Mouse (Mus musculus) layer of hippocampus, postnatal 10 days (tissue): ENCODE results near the gene Shroom3. TPM values are rescaled to one million over a fixed set of nuclear protein-coding genes. Genes with fewer than 3 reads are reported as not detected.

Source experiments
- DNase-seq, 2 experiments: peaks; one replicate each; pipeline ENCODE4 v3.0.0; 2021; ENCODE audit warnings: low spot score in 2 of 2
- total RNA-seq, 2 experiments: library from RNA; stranded (reverse); gene quantifications; 2 replicates each; pipeline ENCODE4 v1.2.3; 2021

Gene Shroom3
- total RNA-seq, 2 experiments from 2014 or later: 2.5 to 3.8 TPM

- DNase-seq: no peak
These were observed 62.4 kb downstream of the Shroom3 start for GRCm38 (mm10) chr5:92745390-92746253.

DNA sequence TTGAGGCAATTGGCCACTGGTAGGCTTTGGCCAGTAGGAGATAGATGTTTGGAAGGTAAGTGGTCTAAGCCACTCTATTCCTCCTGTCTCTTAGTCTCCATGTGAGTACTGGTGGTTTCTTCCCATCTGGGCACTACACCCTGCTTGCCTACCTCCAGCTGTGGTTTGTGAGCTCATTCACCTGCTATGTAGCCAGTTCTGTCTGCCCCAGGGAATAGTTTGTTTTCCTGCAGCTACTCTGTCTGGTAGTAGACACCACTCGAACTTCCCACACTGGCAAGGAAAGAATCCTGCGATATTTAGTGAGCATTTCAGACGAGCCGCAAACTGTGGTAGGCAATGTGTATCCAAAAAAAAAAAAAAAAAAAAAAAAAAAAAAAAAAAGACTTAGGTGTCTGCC, 68.3 kb downstream of the Shroom3 start:
- DNase-seq: no peak

DNA sequence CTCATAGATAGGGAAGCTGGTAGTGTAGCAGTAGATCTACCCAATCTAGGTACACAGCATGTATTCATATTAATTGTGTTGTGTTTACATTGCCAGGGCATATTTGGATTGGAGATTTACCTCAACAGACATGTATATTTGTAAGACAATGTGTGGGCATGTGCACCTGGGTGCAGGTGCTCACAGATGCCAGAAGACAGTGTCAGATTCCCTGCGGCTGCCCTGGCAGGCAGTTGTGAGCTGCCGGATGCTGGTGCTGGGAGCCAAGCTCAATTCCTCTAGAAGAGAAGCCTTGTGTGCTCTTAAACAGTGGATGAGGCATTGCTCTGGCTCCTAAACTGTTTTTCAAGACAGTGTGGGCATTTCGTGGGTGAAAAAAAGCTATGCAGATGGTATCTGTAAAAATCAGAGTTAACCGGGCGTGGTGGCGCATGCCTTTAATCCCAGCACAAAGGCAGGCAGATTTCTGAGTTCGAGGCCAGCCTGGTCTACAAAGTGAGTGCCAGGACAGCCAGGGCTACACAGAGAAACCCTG, 72.1 kb downstream of the Shroom3 start:
- DNase-seq: no peak

GRCm38 (mm10) chr5:92759156-92759745, 76.0 kb downstream of the Shroom3 start:
- DNase-seq: no peak

DNA sequence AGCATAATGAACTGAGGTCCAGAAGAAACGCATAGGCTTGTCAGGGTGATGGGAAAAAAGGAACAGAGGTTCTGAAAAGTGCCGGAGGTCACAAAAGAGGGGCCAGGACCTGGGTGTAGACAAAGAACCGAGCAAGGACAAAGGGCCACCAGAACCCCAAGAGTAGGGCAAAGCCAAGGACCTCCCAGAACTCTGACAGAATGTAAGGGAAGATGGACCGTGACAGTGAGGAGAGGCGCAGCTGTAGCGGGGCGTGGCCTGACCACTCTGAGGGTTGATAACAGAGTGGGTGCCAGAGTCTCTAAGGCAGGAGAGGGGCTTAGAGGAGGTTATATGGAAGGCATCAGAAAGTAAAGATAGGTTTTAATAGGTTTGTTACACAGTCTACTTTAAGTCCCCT, 77.3 kb downstream of the Shroom3 start:
- no peak for DNase-seq

DNA sequence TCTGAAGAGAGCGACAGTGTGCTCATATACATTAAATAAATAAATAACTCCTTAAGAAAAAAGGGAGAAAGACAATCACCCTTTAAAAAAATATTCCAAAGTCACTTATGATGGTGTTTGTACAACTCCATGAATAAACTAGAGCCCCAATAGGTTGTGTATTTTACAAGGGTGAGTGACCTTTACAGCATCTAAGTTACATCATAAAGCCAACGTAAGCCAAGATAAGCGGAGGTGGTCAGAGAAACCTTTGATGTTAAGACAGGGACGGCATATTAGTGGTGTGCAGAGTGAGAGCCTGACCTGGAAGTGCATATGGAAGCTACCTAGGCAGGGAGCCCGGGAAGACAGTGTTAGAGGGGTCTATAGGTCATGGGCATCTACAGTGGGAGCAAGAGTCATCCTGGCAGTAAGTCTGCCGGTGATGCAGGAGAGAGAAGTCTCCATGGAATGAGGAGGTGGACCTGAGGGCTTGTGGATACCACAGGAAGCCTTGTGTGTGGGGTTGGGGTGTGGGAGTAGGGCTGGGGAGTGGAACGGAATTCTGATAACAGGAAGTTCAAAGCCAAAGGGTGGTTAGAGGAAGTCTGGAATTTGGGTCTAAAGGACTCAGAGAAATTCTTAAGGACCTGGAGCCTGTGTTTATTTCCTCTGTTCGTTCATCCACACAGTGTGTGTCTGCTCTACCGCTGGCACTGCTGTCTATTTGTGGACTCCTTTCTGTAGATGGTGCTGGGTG, 78.5 kb downstream of the Shroom3 start:
- DNase-seq: no peak

- no peak for DNase-seq
These were observed 79.2 kb downstream of the Shroom3 start for GRCm38 (mm10) chr5:92762425-92762824.

DNA sequence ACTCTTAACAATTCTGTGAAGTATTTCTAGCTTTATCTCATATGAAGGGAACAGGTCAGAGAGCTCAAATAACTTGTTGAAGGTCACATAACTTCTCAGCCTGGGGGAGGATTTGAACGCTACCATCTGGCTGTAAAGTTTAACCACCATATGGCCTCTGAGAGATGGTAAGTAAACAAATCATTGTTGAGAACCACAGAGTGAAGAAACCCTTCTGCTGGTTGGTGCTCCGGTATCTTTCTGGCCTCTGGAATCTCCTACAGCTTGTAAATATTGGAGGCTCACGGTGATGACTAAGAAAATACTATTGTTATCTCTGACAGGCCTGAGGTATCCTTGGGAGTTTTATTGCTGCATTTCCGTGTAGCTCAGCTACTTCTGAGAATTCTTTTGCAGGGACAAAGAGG, 80.3 kb downstream of the Shroom3 start:
- DNase-seq: no peak

- no peak for DNase-seq
These were observed 83.1 kb downstream of the Shroom3 start for GRCm38 (mm10) chr5:92766301-92766700.

- no peak for DNase-seq
These were observed 84.1 kb downstream of the Shroom3 start for GRCm38 (mm10) chr5:92767194-92767777.

DNA sequence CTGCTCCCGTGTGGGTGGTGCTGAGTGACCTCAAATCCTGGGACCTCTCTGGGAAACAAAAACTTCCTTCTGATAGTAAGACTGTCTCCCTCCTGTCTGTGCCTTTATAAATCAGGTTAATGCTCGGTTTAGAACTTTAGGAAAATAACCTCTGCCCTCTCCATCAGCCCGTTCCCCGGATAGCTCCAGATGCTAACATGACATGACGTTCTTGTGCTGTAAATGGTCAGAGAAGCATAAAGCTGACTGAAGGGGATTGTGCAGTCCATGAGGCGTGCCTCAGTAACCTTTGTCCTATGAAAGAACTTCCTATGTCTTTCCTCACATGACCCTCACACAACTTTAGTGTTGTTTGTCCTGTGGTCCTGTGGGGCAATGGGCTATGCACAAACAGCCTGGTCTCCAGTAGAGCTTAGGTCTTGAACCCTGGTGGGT, 84.6 kb downstream of the Shroom3 start:
- DNase-seq: no peak

- no peak for DNase-seq
These were observed 90.6 kb downstream of the Shroom3 start for GRCm38 (mm10) chr5:92773821-92774220.

- DNase-seq: no peak
These were observed 91.2 kb downstream of the Shroom3 start for GRCm38 (mm10) chr5:92774419-92774818.

- DNase-seq: no peak
These were observed 91.7 kb downstream of the Shroom3 start for GRCm38 (mm10) chr5:92774893-92775292.

GRCm38 (mm10) chr5:92778395-92778794, 95.2 kb downstream of the Shroom3 start:
- DNase-seq: no peak

- DNase-seq: no peak
These were observed 97.8 kb downstream of the Shroom3 start for GRCm38 (mm10) chr5:92781082-92781481.

DNA sequence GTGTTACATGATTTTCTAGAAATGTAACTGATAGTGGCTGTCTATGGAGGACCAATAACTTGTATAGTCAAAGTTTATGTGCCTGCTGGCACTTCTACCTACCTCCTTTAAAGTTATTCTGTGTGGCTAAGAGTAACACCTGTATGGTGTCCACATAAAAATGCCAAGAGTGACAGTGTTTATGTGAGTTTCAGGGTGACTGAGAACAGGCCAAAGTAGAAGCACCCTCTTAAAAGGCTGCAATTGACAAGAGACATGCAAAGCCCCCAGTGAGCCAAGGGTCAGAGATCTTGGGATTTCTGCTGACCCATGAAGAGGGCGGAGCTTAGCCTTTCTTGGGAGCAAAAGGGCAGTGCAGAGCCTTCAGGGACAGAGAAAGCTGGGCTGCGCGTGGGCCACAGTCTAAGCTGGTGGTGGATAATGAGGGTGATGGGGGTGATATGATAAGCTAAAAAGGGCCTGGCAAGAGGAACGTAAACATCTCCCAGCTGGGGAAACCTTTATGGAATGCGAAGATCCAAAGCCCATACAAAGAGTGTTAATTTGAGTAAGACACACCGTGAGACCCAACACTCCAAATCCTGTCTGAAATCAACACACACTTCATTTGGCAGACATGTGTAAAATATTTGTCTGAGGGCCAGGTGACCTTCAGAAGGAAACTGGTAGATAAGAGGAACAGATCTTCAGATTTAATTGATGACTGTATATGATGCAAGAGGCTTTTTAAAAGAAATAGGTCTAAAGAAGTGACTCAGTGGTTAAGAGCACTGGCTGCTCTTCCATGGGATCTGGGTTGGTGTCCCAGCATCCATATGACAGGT, 101.0 kb downstream of the Shroom3 start:
- DNase-seq: no peak

- no peak for DNase-seq
These were observed 102.7 kb downstream of the Shroom3 start for GRCm38 (mm10) chr5:92785870-92786436.

- no peak for DNase-seq
These were observed 105.8 kb downstream of the Shroom3 start for GRCm38 (mm10) chr5:92788990-92789389.
